Mouse (Mus musculus) ES-Bruce4 (cell line): ENCODE data around the gene Cct2. TPM values are rescaled to one million over a fixed set of nuclear protein-coding genes. Genes with fewer than 3 reads are reported as not detected.

Experiments used
- H3K27ac ChIP-seq: 2 replicates; pipeline ENCODE4 v1.5.1; 2012; ENCODE audit warnings: low read length, inconsistent platforms; ENCODE audit not compliant: insufficient read depth
- H3K27me3 ChIP-seq: 2 replicates; pipeline ENCODE4 v1.6.1; 2012; ENCODE audit warnings: mild to moderate bottlenecking, low read length, inconsistent platforms; ENCODE audit not compliant: control insufficient read depth, poor library complexity, insufficient read depth, severe bottlenecking
- H3K36me3 ChIP-seq: 2 replicates; pipeline ENCODE4 v1.6.1; 2012; ENCODE audit warnings: inconsistent platforms, mild to moderate bottlenecking, low read length, moderate library complexity; ENCODE audit not compliant: control insufficient read depth, poor library complexity, insufficient read depth, severe bottlenecking
- H3K4me1 ChIP-seq: one replicate; pipeline ENCODE4 v1.8.1; 2011; ENCODE audit warnings: low read length; ENCODE audit not compliant: control insufficient read depth, insufficient read depth
- H3K4me3 ChIP-seq: 2 replicates; pipeline ENCODE4 v1.5.1; 2011; ENCODE audit warnings: low read depth, mild to moderate bottlenecking, low read length
- H3K9ac ChIP-seq: 2 replicates; pipeline ENCODE4 v1.6.1; 2012; ENCODE audit warnings: low read depth, mild to moderate bottlenecking, inconsistent platforms; ENCODE audit not compliant: poor library complexity, severe bottlenecking
- H3K9me3 ChIP-seq: replicated peaks from 2 replicates; pipeline ENCODE4 v1.6.1; 2012; ENCODE audit warnings: mild to moderate bottlenecking, low read length, inconsistent platforms; ENCODE audit not compliant: control insufficient read depth, poor library complexity, insufficient read depth, severe bottlenecking
- CTCF ChIP-seq: IDR thresholded peaks from one replicate; pipeline ENCODE4 v1.8.1; 2011; ENCODE audit warnings: low read depth, low read length
- EP300 ChIP-seq: IDR thresholded peaks from 2 replicates; pipeline ENCODE4 v1.6.1; 2011; ENCODE audit warnings: low read depth, low read length; ENCODE audit not compliant: insufficient read depth
- POLR2A ChIP-seq: IDR thresholded peaks from one replicate; pipeline ENCODE4 v1.8.1; 2011; ENCODE audit warnings: low read length; ENCODE audit not compliant: insufficient read depth
- polyA plus RNA-seq: library from polyadenylated mRNA; stranded (reverse); fragments of >200 nt; gene quantifications from 2 replicates; pipeline ENCODE4 v1.2.4, GENCODE M21; 2011; ENCODE audit warnings: low read depth; ENCODE audit not compliant: missing spikeins, insufficient read depth, insufficient read length

The Cct2 gene
- polyA plus RNA-seq, 1 experiment, result 974 TPM

DNA sequence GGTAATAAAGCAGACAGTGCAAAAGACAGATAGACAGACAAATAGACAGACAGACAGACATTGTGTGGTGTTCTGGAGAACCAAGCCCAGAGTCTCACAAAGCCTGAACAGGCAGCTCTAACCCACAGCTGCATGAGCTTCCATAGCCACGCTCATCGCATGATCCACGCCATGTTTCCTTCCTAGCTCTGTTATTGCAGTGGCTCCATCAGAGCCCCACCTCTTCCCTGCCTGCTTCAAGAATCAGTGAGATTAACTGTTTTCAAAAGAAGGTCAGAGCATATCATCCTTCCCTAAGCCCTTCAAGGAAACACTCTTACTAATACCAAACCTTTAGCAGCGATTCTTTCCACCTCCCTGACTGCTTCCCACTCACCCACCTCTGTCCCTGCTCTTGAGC, 41.4 kb upstream of the Cct2 start:
- Histone ChIP-seq H3K27me3 (no peaks in the 10 kb centered on the region), H3K4me1 (no peaks in the 10 kb centered on the region), H3K4me3 (no peak overlapping the region), H3K27ac (no peak overlapping the region), H3K9me3 (no peaks in the 10 kb centered on the region), H3K36me3 (no peaks in the 10 kb centered on the region), H3K9ac (no peak overlapping the region)
- TF ChIP-seq EP300 (no peak), POLR2A (no peak), CTCF (no peak)

DNA sequence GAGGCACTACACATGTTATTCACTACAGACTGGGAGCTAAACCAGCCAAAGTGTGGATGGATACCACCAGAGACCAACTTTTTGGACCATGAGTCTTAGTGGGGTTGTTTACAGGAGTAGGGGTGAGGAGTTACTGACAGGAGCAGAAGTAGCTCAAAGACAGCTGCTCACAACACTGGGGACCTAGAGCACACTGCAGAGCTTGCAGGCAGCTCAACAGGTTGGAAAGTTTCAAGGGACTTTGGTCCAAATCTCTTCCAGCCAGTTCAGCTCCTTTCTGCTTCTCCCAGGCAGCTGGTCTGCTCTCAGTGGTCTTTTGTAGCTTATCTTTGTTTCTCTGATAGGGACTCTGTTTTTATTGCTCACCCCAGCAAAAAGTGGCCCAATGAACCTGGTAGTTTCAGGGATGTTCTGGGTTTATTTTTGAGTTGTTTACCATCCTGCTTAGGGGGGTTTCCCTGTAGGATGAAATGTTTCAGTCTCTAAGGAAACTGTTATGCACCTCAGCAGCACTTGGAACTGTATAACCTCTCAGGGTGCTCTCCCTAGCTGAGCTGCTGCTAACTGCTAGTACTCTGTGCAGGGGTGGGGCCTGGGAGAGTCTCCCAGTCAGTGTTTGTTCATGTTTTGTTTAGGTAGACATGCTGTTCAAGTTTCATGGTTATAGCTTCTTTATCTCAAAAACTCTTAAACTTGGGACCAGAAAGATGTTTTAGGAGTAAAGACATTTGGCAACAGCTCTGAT, 40.4 kb upstream of the Cct2 start:
- H3K4me3 ChIP-seq, result no peak overlapping the region
- TF ChIP-seq CTCF (no peak), EP300 (no peak), POLR2A (no peak)
- no peak overlapping the region for H3K9ac ChIP-seq
- H3K9me3 ChIP-seq, result no peaks in the 10 kb centered on the region
- H3K4me1 ChIP-seq, result no peaks in the 10 kb centered on the region
- no peaks in the 10 kb centered on the region for H3K27me3 ChIP-seq
- no peaks in the 10 kb centered on the region for H3K36me3 ChIP-seq
- H3K27ac ChIP-seq, result no peak overlapping the region

DNA sequence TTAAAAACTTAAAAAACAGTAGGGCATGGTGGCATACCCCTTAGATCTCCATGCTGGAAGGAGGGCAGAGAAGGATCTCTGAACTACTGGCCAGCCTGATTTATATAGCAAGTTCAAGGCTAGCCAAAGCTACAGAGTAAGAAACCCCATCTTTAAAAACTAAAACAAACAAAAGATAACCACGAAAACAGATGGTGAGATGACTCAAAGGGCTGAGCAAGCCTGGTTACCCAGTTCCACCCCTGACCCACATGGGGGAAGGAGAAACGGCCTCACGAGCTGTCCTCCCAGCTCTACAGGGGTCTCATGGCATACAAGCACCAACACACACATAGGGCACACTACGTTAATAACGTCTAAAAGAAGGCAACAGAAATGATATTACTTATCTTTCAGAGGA, 36.6 kb upstream of the Cct2 start:
- H3K27ac ChIP-seq, result no peak overlapping the region
- no peak for TF ChIP-seq CTCF
- TF ChIP-seq POLR2A, result no peak
- no peak for TF ChIP-seq EP300

DNA sequence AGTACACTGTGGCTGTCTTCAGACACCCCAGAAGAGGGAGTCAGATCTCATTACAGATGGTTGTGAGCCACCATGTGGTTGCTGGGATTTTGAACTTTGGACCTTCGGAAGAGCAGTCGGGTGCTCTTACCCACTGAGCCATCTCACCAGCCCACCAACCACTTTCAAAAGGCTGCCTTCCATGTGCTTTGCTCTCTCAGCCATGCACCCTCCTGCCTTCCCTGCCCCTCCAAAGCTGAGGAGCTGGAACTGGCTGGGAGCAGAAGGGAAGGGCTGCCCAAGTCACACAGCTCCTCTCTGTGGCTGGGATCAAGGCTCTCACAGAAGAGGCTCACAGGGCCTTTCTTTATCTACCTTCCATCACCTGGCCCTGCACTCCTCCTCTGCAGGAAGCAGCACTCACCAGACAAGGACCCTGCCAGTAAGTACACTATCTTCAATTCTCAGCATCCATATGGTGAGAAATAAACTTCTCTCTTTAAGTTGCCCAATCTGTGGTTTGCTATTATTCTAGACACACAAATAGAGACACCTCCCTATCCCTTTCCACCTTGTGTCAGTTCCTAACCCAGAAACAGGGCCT, 33.6 kb upstream of the Cct2 start:
- no peaks in the 10 kb centered on the region for H3K9me3 ChIP-seq
- H3K27ac ChIP-seq, result no peak overlapping the region
- H3K27me3 ChIP-seq, result no peaks in the 10 kb centered on the region
- TF ChIP-seq POLR2A, result no peak
- no peak for TF ChIP-seq EP300
- no peaks in the 10 kb centered on the region for H3K4me1 ChIP-seq
- no peak overlapping the region for H3K9ac ChIP-seq
- H3K4me3 ChIP-seq, result no peak overlapping the region
- H3K36me3 ChIP-seq, result no peaks in the 10 kb centered on the region

More for the DNA sequence above, 36.6 kb upstream of the Cct2 start:
- H3K4me1 ChIP-seq, result no peaks in the 10 kb centered on the region
- H3K9me3 ChIP-seq, result no peaks in the 10 kb centered on the region
- no peaks in the 10 kb centered on the region for H3K27me3 ChIP-seq
- no peaks in the 10 kb centered on the region for H3K36me3 ChIP-seq
- H3K4me3 ChIP-seq, result no peak overlapping the region
- no peak overlapping the region for H3K9ac ChIP-seq

DNA sequence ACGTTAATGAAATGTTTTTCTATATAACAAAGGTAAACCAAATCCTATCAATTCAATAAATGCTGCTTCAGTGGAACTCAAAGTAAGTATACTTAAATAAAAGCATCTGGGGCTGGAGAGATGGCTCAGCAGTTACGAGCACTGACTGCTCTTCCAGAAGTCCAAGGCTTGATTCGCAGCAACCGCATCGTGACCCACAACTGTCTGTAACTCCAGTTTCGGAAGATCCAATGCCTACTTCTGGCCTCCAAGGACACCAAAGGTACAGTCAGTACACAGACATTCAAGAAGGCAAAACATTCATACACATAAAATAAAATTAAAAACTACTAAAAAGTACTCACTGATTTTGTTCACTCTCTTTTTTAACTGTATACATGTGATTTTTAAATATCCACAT, 32.5 kb upstream of the Cct2 start:
- TF ChIP-seq EP300 (no peak), CTCF (no peak)
- no peaks in the 10 kb centered on the region for H3K4me1 ChIP-seq
- H3K9me3 ChIP-seq, result no peaks in the 10 kb centered on the region
- H3K36me3 ChIP-seq, result no peaks in the 10 kb centered on the region
- no peaks in the 10 kb centered on the region for H3K27me3 ChIP-seq
- H3K4me3 ChIP-seq, result no peak overlapping the region
- no peak overlapping the region for H3K27ac ChIP-seq
- H3K9ac ChIP-seq, result no peak overlapping the region

DNA sequence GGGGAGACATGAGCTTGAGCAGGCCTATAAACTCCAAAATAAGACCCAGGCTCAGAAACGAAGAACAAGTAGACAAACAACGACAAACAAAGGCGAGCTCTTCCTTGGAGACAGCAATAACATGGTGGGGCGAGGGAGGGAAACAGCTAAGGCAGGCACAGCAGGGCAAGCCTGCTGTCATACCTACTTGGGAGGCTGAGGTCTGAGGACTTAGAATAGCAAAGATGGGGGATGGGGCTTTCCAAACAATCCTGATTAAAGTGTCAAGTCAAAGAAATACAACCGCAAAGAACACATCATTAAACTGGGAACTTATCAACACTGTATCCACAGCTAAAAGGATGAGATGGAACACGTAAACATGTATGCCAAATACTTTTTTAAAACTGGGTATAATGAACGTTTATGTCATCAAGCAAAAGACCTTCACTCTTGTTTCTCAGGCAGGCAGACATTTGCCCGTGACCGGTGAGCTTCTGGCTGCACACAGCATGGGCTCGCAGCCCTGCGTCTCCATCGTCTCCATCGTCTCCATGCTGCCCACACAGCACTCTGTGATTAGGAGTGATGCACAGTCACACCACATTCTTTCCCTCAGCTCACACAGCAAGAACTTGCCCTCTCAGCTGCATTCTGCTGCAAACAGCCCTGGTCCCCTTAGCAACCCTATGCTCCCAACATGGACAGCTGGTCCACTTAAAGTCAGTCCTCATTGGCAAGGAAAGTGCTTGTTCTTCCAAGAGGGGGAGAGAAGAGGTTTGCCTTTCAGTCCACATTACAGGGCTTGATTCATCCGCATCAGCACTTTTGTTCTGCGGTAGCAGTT, 31.1 kb upstream of the Cct2 start:
- H3K36me3 ChIP-seq, result no peaks in the 10 kb centered on the region
- no peak overlapping the region for H3K27ac ChIP-seq
- TF ChIP-seq POLR2A (no peak), EP300 (no peak), CTCF (no peak)
- no peaks in the 10 kb centered on the region for H3K4me1 ChIP-seq
- no peak overlapping the region for H3K9ac ChIP-seq
- no peaks in the 10 kb centered on the region for H3K9me3 ChIP-seq
- no peak overlapping the region for H3K4me3 ChIP-seq
- no peaks in the 10 kb centered on the region for H3K27me3 ChIP-seq
